Mouse (Mus musculus): ENCODE results near the gene Crmp1.

Crmp1 gene

GRCm38 (mm10) chr5:37240550-37240949 is 1.2 kb upstream of the Crmp1 start:
- peak; percentile 36 for DNase-seq (ENCODE audit: low spot score)

- DNase-seq (ENCODE audit: low spot score): no peak
Observed at GRCm38 (mm10) chr5:37241224-37241623, 516 bp upstream of the Crmp1 start.

- DNase-seq (ENCODE audit: low spot score): no peak
Observed at GRCm38 (mm10) chr5:37242360-37243168, 824 bp downstream of the Crmp1 start.

- peak; percentile 56 for DNase-seq (ENCODE audit: low spot score)
Observed at GRCm38 (mm10) chr5:37243169-37243886, 1.6 kb downstream of the Crmp1 start.

- DNase-seq (ENCODE audit: low spot score): peak; percentile 11
Observed at GRCm38 (mm10) chr5:37244161-37244560, 2.4 kb downstream of the Crmp1 start.

- no peak for DNase-seq (ENCODE audit: low spot score)
Observed at GRCm38 (mm10) chr5:37244666-37245242, 3.0 kb downstream of the Crmp1 start.

GRCm38 (mm10) chr5:37245651-37246050 is 3.9 kb downstream of the Crmp1 start:
- peak; percentile 36 for DNase-seq (ENCODE audit: low spot score)

GRCm38 (mm10) chr5:37246138-37246910 is 4.6 kb downstream of the Crmp1 start:
- DNase-seq (ENCODE audit: low spot score): no peak

- no peak for DNase-seq (ENCODE audit: low spot score)
Observed at GRCm38 (mm10) chr5:37247456-37247855, 5.7 kb downstream of the Crmp1 start.

- DNase-seq (ENCODE audit: low spot score): no peak
Observed at GRCm38 (mm10) chr5:37248870-37249269, 7.1 kb downstream of the Crmp1 start.

- no peak for DNase-seq (ENCODE audit: low spot score)
Observed at GRCm38 (mm10) chr5:37251596-37251995, 9.9 kb downstream of the Crmp1 start.

- DNase-seq (ENCODE audit: low spot score): no peak
Observed at GRCm38 (mm10) chr5:37252101-37252804, 10.5 kb downstream of the Crmp1 start.

- DNase-seq (ENCODE audit: low spot score): no peak
Observed at GRCm38 (mm10) chr5:37254523-37254922, 12.8 kb downstream of the Crmp1 start.

- no peak for DNase-seq (ENCODE audit: low spot score)
Observed at GRCm38 (mm10) chr5:37256823-37257222, 15.1 kb downstream of the Crmp1 start.

GRCm38 (mm10) chr5:37257243-37257642 is 15.5 kb downstream of the Crmp1 start:
- no peak for DNase-seq (ENCODE audit: low spot score)

- no peak for DNase-seq (ENCODE audit: low spot score)
Observed at GRCm38 (mm10) chr5:37261734-37262133, 20.0 kb downstream of the Crmp1 start.

- DNase-seq (ENCODE audit: low spot score): no peak
Observed at GRCm38 (mm10) chr5:37263816-37264215, 22.1 kb downstream of the Crmp1 start.

- DNase-seq (ENCODE audit: low spot score): no peak
Observed at GRCm38 (mm10) chr5:37281021-37281420, 39.3 kb downstream of the Crmp1 start.

- DNase-seq (ENCODE audit: low spot score): no peak
Observed at GRCm38 (mm10) chr5:37288374-37288773, 46.6 kb downstream of the Crmp1 start.

GRCm38 (mm10) chr5:37289236-37289635 is 47.5 kb downstream of the Crmp1 start:
- DNase-seq (ENCODE audit: low spot score): no peak

GRCm38 (mm10) chr5:37290983-37291382 is 49.2 kb downstream of the Crmp1 start:
- no peak for DNase-seq (ENCODE audit: low spot score)

GRCm38 (mm10) chr5:37296717-37297116 is 55.0 kb downstream of the Crmp1 start:
- DNase-seq (ENCODE audit: low spot score): no peak
